Mouse (Mus musculus) hindbrain, embryonic 13.5 days (tissue): ENCODE data around the gene Tmeff1. TPM values are rescaled to one million over a fixed set of nuclear protein-coding genes. Genes with fewer than 3 reads are reported as not detected.
A peak's percentile ranks its signal among the peaks of the same experiment; 100 is the strongest.

Source experiments
- ATAC-seq: fragments of 200-750 bp; cut with Nextera tagmentation; 2 replicates; pipeline ENCODE4 v1.8.0; 2017; ENCODE audit warnings: moderate TSS enrichment; ENCODE audit not compliant: low FRiP score
- H3K27ac ChIP-seq: fragments of 300-500 bp; sonication (generic); 2 replicates; pipeline ENCODE4 v1.5.1; 2015; ENCODE audit warnings: inconsistent platforms, mild to moderate bottlenecking, moderate library complexity
- H3K27me3 ChIP-seq: fragments of 300-500 bp; sonication (generic); 2 replicates; pipeline ENCODE4 v1.6.1; 2015; ENCODE audit warnings: mild to moderate bottlenecking, inconsistent platforms
- H3K36me3 ChIP-seq: fragments of 300-500 bp; sonication (generic); 2 replicates; pipeline ENCODE4 v1.6.1; 2015; ENCODE audit warnings: mild to moderate bottlenecking, inconsistent platforms
- H3K4me1 ChIP-seq: fragments of 300-500 bp; sonication (generic); replicated peaks from 2 replicates; pipeline ENCODE4 v1.6.1; 2015; ENCODE audit warnings: inconsistent platforms
- H3K4me2 ChIP-seq: fragments of 300-500 bp; sonication (generic); 2 replicates; pipeline ENCODE4 v1.6.1; 2015; ENCODE audit warnings: inconsistent platforms, mild to moderate bottlenecking, moderate library complexity
- H3K4me3 ChIP-seq: fragments of 300-500 bp; sonication (generic); 2 replicates; pipeline ENCODE4 v1.5.1; 2015; ENCODE audit warnings: mild to moderate bottlenecking, inconsistent platforms
- H3K9ac ChIP-seq: fragments of 300-500 bp; sonication (generic); 2 replicates; pipeline ENCODE4 v1.6.1; 2015; ENCODE audit warnings: mild to moderate bottlenecking, inconsistent platforms
- H3K9me3 ChIP-seq: fragments of 300-500 bp; sonication (generic); 2 replicates; pipeline ENCODE4 v1.6.1; 2016; ENCODE audit warnings: inconsistent platforms
- WGBS: fragments of 180-500 bp; shearing (Covaris S2); methylation state at CpG from one replicate; pipeline ENCODE4 v1.1.7; 2015; 5-methylcytosine and 5-hydroxymethylcytosine counted together
- polyA plus RNA-seq: library from polyadenylated mRNA; unstranded; fragments of >200 nt; fragmentation: Nextera tagmentation; extraction: Ambion mirVana; gene quantifications from 2 replicates; pipeline ENCODE4 v1.2.1, GENCODE M21; 2015

The Tmeff1 gene
- polyA plus RNA-seq, 1 experiment from 2014 or later, result 272 TPM

GRCm38 (mm10) chr4:48634058-48634457 lies 49.1 kb downstream of the Tmeff1 start:
- H3K4me3 ChIP-seq, result no peak overlapping the region
- H3K9me3 ChIP-seq, result no peaks in the 10 kb centered on the region
- H3K36me3 ChIP-seq, result peaks cover 44% of the 10 kb centered on the region
- ATAC-seq, result no peak
- H3K4me2 ChIP-seq, result no peak overlapping the region
- no peak overlapping the region for H3K9ac ChIP-seq
- no peaks in the 10 kb centered on the region for H3K27me3 ChIP-seq
- H3K4me1 ChIP-seq, result peaks cover 3% of the 10 kb centered on the region; the same call in 1 of the 2 replicates
- no peak overlapping the region for H3K27ac ChIP-seq
- 78% methylated on average over 2 of the region's 2 CpGs for WGBS

- H3K36me3 ChIP-seq, result peaks cover 56% of the 10 kb centered on the region
- ATAC-seq, result no peak
These were observed 51.9 kb downstream of the Tmeff1 start for GRCm38 (mm10) chr4:48636831-48637230.

GRCm38 (mm10) chr4:48638132-48638531 lies 53.2 kb downstream of the Tmeff1 start:
- peaks cover 3% of the 10 kb centered on the region; the same call in 1 of the 2 replicates for H3K4me1 ChIP-seq
- H3K27me3 ChIP-seq, result no peaks in the 10 kb centered on the region
- no peaks in the 10 kb centered on the region for H3K9me3 ChIP-seq
- H3K27ac ChIP-seq, result no peak overlapping the region
- H3K4me3 ChIP-seq, result no peak overlapping the region
- H3K9ac ChIP-seq, result no peak overlapping the region
- peaks cover 67% of the 10 kb centered on the region for H3K36me3 ChIP-seq
- no peak for ATAC-seq
- no peak overlapping the region for H3K4me2 ChIP-seq
- WGBS, result 69% methylated on average over 10 of the region's 10 CpGs

More at GRCm38 (mm10) chr4:48636831-48637230, 51.9 kb downstream of the Tmeff1 start:
- 97% methylated on average over 13 of the region's 13 CpGs for WGBS
- Histone ChIP-seq H3K4me3 (no peak overlapping the region), H3K27ac (no peak overlapping the region), H3K4me1 (peaks cover 3% of the 10 kb centered on the region; the same call in 1 of the 2 replicates), H3K9ac (no peak overlapping the region), H3K9me3 (no peaks in the 10 kb centered on the region), H3K27me3 (no peaks in the 10 kb centered on the region), H3K4me2 (no peak overlapping the region)

GRCm38 (mm10) chr4:48639503-48639902 lies 54.5 kb downstream of the Tmeff1 start:
- no peak for ATAC-seq
- Histone ChIP-seq H3K4me2 (no peak overlapping the region), H3K4me1 (peaks cover 3% of the 10 kb centered on the region; the same call in 1 of the 2 replicates), H3K36me3 (peaks cover 71% of the 10 kb centered on the region), H3K4me3 (no peak overlapping the region), H3K27me3 (no peaks in the 10 kb centered on the region), H3K9me3 (no peaks in the 10 kb centered on the region), H3K27ac (peak overlapping the region; percentile 62; the same call in 1 of the 2 replicates), H3K9ac (no peak overlapping the region)
- 84% methylated on average over 17 of the region's 17 CpGs for WGBS

DNA sequence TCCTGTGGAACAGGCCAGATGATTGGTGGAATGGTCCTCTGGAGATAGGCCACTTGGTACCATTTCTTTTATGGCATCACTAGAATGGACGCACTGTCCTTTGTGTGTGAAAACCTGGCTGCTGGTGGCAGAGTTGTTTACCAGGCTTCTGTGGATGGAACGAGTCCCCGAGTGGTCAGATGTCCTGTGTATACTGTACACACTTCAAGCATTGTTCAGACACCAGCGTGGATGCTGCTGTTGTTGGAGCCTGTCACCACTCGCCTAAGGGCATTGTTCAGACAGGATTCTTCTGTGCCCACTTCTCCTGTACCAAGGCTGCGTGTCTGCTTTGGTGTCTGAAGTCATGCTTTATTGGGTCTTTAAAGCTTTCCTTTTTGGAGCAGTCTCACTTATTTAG lies 58.8 kb downstream of the Tmeff1 start:
- WGBS, result 87% methylated on average over 6 of the region's 6 CpGs
- Histone ChIP-seq H3K9me3 (no peaks in the 10 kb centered on the region), H3K27ac (no peak overlapping the region), H3K4me2 (no peak overlapping the region), H3K27me3 (no peaks in the 10 kb centered on the region), H3K9ac (no peak overlapping the region), H3K4me3 (no peak overlapping the region), H3K4me1 (no peaks in the 10 kb centered on the region), H3K36me3 (peaks cover 84% of the 10 kb centered on the region)
- no peak for ATAC-seq

GRCm38 (mm10) chr4:48646143-48646542 lies 61.2 kb downstream of the Tmeff1 start:
- H3K4me2 ChIP-seq, result no peak overlapping the region
- WGBS, result 96% methylated on average over 5 of the region's 5 CpGs
- no peak for ATAC-seq
- H3K9ac ChIP-seq, result no peak overlapping the region
- H3K27ac ChIP-seq, result no peak overlapping the region
- no peaks in the 10 kb centered on the region for H3K9me3 ChIP-seq
- no peaks in the 10 kb centered on the region for H3K4me1 ChIP-seq
- H3K36me3 ChIP-seq, result peaks cover 83% of the 10 kb centered on the region
- H3K4me3 ChIP-seq, result no peak overlapping the region
- no peaks in the 10 kb centered on the region for H3K27me3 ChIP-seq

- Histone ChIP-seq H3K9ac (no peak overlapping the region), H3K36me3 (peaks cover 82% of the 10 kb centered on the region), H3K27ac (no peak overlapping the region), H3K4me2 (no peak overlapping the region), H3K9me3 (no peaks in the 10 kb centered on the region), H3K27me3 (no peaks in the 10 kb centered on the region), H3K4me1 (0 out of 2 replicates have a peak, but pooled peaks cover 5% of the 10 kb centered on the region), H3K4me3 (no peak overlapping the region)
- 92% methylated on average over 10 of the region's 10 CpGs for WGBS
- ATAC-seq, result no peak
These were observed 65.8 kb downstream of the Tmeff1 start for GRCm38 (mm10) chr4:48650617-48651360.

DNA sequence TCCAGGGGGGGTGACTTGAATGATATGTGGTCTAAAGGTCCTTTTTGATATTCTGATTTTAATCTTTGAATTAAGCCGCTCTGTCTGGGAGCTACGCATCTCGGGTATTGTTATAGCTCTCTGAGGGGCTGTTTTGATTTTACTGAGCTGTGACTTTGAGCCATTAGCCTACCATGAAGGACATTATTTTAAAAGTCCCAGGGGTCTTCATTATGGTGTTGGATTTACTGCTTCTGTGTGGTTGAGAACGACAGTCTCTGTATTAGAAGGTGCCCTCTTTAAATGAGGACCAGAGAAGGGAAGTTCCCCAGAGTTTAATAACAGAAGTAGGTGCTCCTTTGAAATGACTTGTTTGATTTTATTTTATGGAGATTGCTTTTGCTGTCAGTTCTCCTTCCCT lies 69.1 kb downstream of the Tmeff1 start:
- Histone ChIP-seq H3K9ac (no peak overlapping the region), H3K27me3 (no peaks in the 10 kb centered on the region), H3K27ac (no peak overlapping the region), H3K4me3 (no peak overlapping the region), H3K9me3 (no peaks in the 10 kb centered on the region), H3K4me2 (no peak overlapping the region), H3K36me3 (peaks cover 85% of the 10 kb centered on the region), H3K4me1 (0 out of 2 replicates have a peak, but pooled peaks cover 5% of the 10 kb centered on the region)
- ATAC-seq, result no peak
- 52% methylated on average over 4 of the region's 4 CpGs for WGBS

GRCm38 (mm10) chr4:48656530-48656929 lies 71.6 kb downstream of the Tmeff1 start:
- no peak overlapping the region for H3K4me3 ChIP-seq
- no peak overlapping the region for H3K9ac ChIP-seq
- peaks cover 88% of the 10 kb centered on the region for H3K36me3 ChIP-seq
- no peak overlapping the region for H3K4me2 ChIP-seq
- H3K4me1 ChIP-seq, result 0 out of 2 replicates have a peak, but pooled peaks cover 5% of the 10 kb centered on the region
- 97% methylated on average over 8 of the region's 8 CpGs for WGBS
- H3K27me3 ChIP-seq, result no peaks in the 10 kb centered on the region
- ATAC-seq, result no peak
- H3K9me3 ChIP-seq, result no peaks in the 10 kb centered on the region
- H3K27ac ChIP-seq, result no peak overlapping the region

DNA sequence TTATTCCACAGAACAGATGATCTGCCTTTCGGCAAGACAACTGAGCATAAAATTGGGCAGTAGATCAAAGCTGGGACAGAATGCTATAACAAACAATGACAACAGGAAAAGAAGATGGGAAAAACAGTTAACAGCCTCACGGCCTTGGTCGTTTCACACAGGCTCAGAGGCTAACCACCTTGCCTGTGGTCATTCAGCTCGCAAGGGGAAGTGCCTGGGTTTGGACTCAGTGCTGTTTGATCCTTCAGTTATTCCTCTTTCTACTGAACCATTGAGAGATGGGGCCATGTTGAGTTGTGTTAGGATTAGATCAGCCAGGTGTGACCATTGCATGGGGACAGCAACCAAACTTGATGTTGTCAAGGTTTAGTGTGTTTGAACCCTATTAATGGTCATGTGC lies 75.2 kb downstream of the Tmeff1 start:
- H3K4me3 ChIP-seq, result no peak overlapping the region
- no peak overlapping the region for H3K27ac ChIP-seq
- H3K9me3 ChIP-seq, result no peaks in the 10 kb centered on the region
- no peak for ATAC-seq
- H3K9ac ChIP-seq, result no peak overlapping the region
- no peak overlapping the region for H3K4me2 ChIP-seq
- WGBS, result 90% methylated on average over 4 of the region's 4 CpGs
- H3K27me3 ChIP-seq, result no peaks in the 10 kb centered on the region
- H3K4me1 ChIP-seq, result no peaks in the 10 kb centered on the region
- peaks cover 75% of the 10 kb centered on the region for H3K36me3 ChIP-seq

DNA sequence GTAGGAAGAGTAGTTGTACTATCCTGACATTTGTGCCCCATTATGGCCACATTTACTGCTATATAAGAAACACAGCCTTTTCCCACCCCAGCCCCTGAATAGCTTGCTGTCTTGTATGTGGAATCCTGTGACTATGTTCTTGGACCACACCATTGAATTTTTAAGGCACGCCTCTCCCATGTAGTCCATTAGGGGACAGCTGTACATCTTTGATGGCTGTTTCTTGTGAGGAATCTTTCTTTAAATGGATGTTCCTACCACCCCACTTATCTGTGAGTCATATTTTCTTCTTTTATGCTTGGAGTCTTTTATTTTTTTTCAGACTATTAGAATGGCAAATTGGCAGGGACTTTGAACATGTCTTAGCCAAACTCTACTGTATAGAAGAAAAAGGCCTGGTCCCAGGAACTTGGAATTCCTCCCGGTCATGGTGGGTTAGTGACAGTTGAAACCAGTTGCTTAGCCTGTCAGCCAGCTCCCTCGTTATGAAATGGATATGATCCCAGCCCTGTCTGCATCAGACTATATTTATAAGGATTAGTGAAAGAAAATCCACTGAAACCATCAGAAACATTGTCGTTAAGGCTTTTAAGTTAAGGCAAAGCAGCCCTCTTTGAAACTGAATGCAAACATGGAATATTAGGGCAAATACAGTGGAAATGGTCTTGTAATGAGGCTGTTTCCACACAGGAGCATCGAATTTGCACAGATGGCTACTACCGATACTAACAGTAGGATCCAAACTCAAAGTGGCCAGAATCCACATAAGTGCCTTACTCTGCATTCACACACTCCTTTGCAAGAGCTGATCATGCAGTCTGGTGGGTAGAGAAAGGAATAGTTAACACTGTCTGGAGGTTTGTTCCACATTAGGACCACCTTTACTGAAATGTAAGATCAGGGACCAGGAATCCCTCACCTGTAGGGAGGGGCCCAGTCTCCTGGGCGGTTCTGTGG lies 75.9 kb downstream of the Tmeff1 start:
- H3K9me3 ChIP-seq, result no peaks in the 10 kb centered on the region
- no peak for ATAC-seq
- H3K9ac ChIP-seq, result no peak overlapping the region
- no peak overlapping the region for H3K4me2 ChIP-seq
- WGBS, result 93% methylated on average over 7 of the region's 7 CpGs
- H3K4me1 ChIP-seq, result no peaks in the 10 kb centered on the region
- H3K36me3 ChIP-seq, result peaks cover 77% of the 10 kb centered on the region
- H3K27ac ChIP-seq, result no peak overlapping the region
- no peak overlapping the region for H3K4me3 ChIP-seq
- no peaks in the 10 kb centered on the region for H3K27me3 ChIP-seq

- WGBS, result 94% methylated on average over 10 of the region's 10 CpGs
- H3K36me3 ChIP-seq, result peaks cover 66% of the 10 kb centered on the region
These were observed 78.3 kb downstream of the Tmeff1 start, which contains the start of gene Cavin4 for GRCm38 (mm10) chr4:48663271-48663670. TSS of gene Cavin4 (plus strand) at chr4:48663514.

More at GRCm38 (mm10) chr4:48663271-48663670, 78.3 kb downstream of the Tmeff1 start, which contains the start of gene Cavin4:
- no peak for ATAC-seq
- no peak within 1 kb of the TSS for H3K9ac ChIP-seq
- H3K9me3 ChIP-seq, result no peaks in the 10 kb centered on the region
- no peaks in the 10 kb centered on the region for H3K4me1 ChIP-seq
- no peak within 1 kb of the TSS for H3K4me2 ChIP-seq
- no peak within 1 kb of the TSS for H3K4me3 ChIP-seq
- H3K27me3 ChIP-seq, result no peaks in the 10 kb centered on the region
- no peak within 1 kb of the TSS for H3K27ac ChIP-seq
